Mouse (Mus musculus) thymus, adult 18-20 months (tissue): Measurements from ENCODE around the gene Ndrg3.
"Not testable (repeated sequence)": the region's sequence is repeated elsewhere in the genome, so short reads cannot be mapped to it uniquely, and the experiment has no call there.

Experiments
- DNase-seq, 2 experiments: peaks; one replicate each; pipeline ENCODE4 v3.0.0; 2022; ENCODE audit warnings: mixed read lengths in 2 of 2

Gene Ndrg3

GRCm38 (mm10) chr2:156996576-156996975 lies 4.7 kb upstream of the Ndrg3 start:
- DNase-seq: peak in 1 of 2 experiments; percentile 20

GRCm38 (mm10) chr2:156990727-156991431 lies 977 bp downstream of the Ndrg3 start:
- peak in 1 of 2 experiments; percentile 22 for DNase-seq

GRCm38 (mm10) chr2:156987316-156987715 lies 4.5 kb downstream of the Ndrg3 start:
- no peak for DNase-seq

- no peak for DNase-seq
Observed at GRCm38 (mm10) chr2:156982864-156983263, 9.0 kb downstream of the Ndrg3 start.

- DNase-seq: no peak
Observed at GRCm38 (mm10) chr2:156981291-156981690, 10.6 kb downstream of the Ndrg3 start.

GRCm38 (mm10) chr2:156980059-156980458 lies 11.8 kb downstream of the Ndrg3 start:
- DNase-seq: no peak

GRCm38 (mm10) chr2:156976711-156977110 lies 15.1 kb downstream of the Ndrg3 start:
- DNase-seq: no peak

GRCm38 (mm10) chr2:156974967-156975366 lies 16.9 kb downstream of the Ndrg3 start:
- DNase-seq: peak in 1 of 2 experiments; percentile 25

GRCm38 (mm10) chr2:156973316-156974100 lies 18.3 kb downstream of the Ndrg3 start:
- DNase-seq: no peak

GRCm38 (mm10) chr2:156970253-156970652 lies 21.6 kb downstream of the Ndrg3 start:
- DNase-seq: peak; percentile 30 to 64

GRCm38 (mm10) chr2:156968501-156968900 lies 23.4 kb downstream of the Ndrg3 start:
- no peak for DNase-seq

- no peak for DNase-seq
Observed at GRCm38 (mm10) chr2:156967388-156967787, 24.5 kb downstream of the Ndrg3 start.

- no peak for DNase-seq
Observed at GRCm38 (mm10) chr2:156963891-156964290, 28.0 kb downstream of the Ndrg3 start.

GRCm38 (mm10) chr2:156958496-156959252 lies 33.2 kb downstream of the Ndrg3 start:
- no peak for DNase-seq

GRCm38 (mm10) chr2:156957035-156957434 lies 34.8 kb downstream of the Ndrg3 start:
- DNase-seq: no peak

- DNase-seq: no peak
Observed at GRCm38 (mm10) chr2:156956306-156956705, 35.5 kb downstream of the Ndrg3 start.

- no peak for DNase-seq
Observed at GRCm38 (mm10) chr2:156954463-156954862, 37.4 kb downstream of the Ndrg3 start.

- no peak for DNase-seq
Observed at GRCm38 (mm10) chr2:156951301-156952094, 40.4 kb downstream of the Ndrg3 start.

GRCm38 (mm10) chr2:156950816-156951215 lies 41.0 kb downstream of the Ndrg3 start:
- DNase-seq: no peak

GRCm38 (mm10) chr2:156941523-156941922 lies 50.3 kb downstream of the Ndrg3 start:
- not testable (repeated sequence) for DNase-seq

GRCm38 (mm10) chr2:156939926-156940325 lies 51.9 kb downstream of the Ndrg3 start:
- DNase-seq: not testable (repeated sequence)

GRCm38 (mm10) chr2:156937795-156938194 lies 54.1 kb downstream of the Ndrg3 start:
- DNase-seq: no peak
